16 mouse cellular contexts compared by ENCODE assay signal in the genomic region with DNA sequence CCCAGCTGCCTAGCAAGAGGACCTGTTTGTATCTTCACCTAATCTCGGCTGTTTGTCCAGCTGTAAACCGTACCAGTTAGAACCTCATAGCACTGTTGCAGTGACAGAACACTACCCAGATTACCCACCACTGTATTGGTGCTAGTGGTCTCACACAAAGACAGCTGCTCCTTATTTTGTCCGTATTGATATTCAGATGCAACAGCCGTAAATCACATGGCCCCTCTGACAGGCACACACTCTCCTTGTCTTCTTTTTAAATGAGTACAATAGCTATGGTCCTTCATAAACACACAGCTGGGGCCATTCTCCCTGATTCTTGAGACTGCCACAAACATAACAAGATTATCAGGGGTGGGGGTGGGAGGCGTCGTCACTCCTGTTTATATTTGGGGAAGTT. TPM values are rescaled to one million over a fixed set of nuclear protein-coding genes. Genes with fewer than 3 reads are reported as not detected.
DNase-seq lines count a peak whose midpoint lies in the region; ATAC-seq lines count a peak whose summit lies in the region.
"Had no signal": no experiment of that assay in that cellular context is flagged by ENCODE, and none has a peak within 500 bp of the region (broad histone marks: within the 10 kb centered on the region; RNA-seq: fewer than 3 reads in every experiment).

No protein-coding gene starts in this region.

- H3K36me3 ChIP-seq in embryonic facial prominence, embryonic 10.5 days (replicated peaks), result no peaks in the 10 kb centered on the region
- H3K36me3 ChIP-seq in hindbrain, embryonic 10.5 days, result no peaks in the 10 kb centered on the region
- H3K36me3 ChIP-seq in midbrain, embryonic 12.5 days, result no peaks in the 10 kb centered on the region
- H3K36me3 ChIP-seq in neural tube, embryonic 15.5 days, result no peaks in the 10 kb centered on the region
- H3K36me3 ChIP-seq in limb, embryonic 10.5 days, result no peaks in the 10 kb centered on the region
- H3K36me3 ChIP-seq: heart, embryonic 12.5 days; kidney, embryonic 15.5 days; limb, embryonic 12.5 days had no signal

- H3K9me3 ChIP-seq in embryonic facial prominence, embryonic 10.5 days, result no peaks in the 10 kb centered on the region
- H3K9me3 ChIP-seq in hindbrain, embryonic 10.5 days, result no peaks in the 10 kb centered on the region
- no peaks in the 10 kb centered on the region for H3K9me3 ChIP-seq in midbrain, embryonic 12.5 days
- no peaks in the 10 kb centered on the region for H3K9me3 ChIP-seq in neural tube, embryonic 15.5 days (replicated peaks)
- H3K9me3 ChIP-seq in limb, embryonic 10.5 days (replicated peaks), result no peaks in the 10 kb centered on the region
- H3K9me3 ChIP-seq: heart, embryonic 12.5 days; kidney, embryonic 15.5 days; limb, embryonic 12.5 days had no signal

- peak overlapping the region; percentile 45 for H3K4me2 ChIP-seq in midbrain, embryonic 12.5 days (replicated peaks)
- peak overlapping the region; percentile 51 for H3K4me2 ChIP-seq in neural tube, embryonic 15.5 days

- no peak overlapping the region; the same call in 1 of the 2 replicates for H3K27ac ChIP-seq in embryonic facial prominence, embryonic 10.5 days (replicated peaks)
- H3K27ac ChIP-seq in hindbrain, embryonic 10.5 days, result peak overlapping the region; percentile 74
- peak overlapping the region; percentile 63 for H3K27ac ChIP-seq in midbrain, embryonic 12.5 days (replicated peaks)
- H3K27ac ChIP-seq in neural tube, embryonic 15.5 days (replicated peaks), result no peak overlapping the region
- no peak overlapping the region for H3K27ac ChIP-seq in limb, embryonic 10.5 days
- H3K27ac ChIP-seq: kidney, embryonic 15.5 days; limb, embryonic 12.5 days; macrophage had no signal

- 47% methylated on average over 6 of the region's 6 CpGs for WGBS in embryonic facial prominence, embryonic 10.5 days
- WGBS in hindbrain, embryonic 10.5 days, result 29% methylated on average over 6 of the region's 6 CpGs
- 10% methylated on average over 6 of the region's 6 CpGs for WGBS in midbrain, embryonic 12.5 days
- WGBS in neural tube, embryonic 15.5 days, result 12% methylated on average over 6 of the region's 6 CpGs
- 57% methylated on average over 6 of the region's 6 CpGs for WGBS in limb, embryonic 10.5 days

- DNase-seq in embryonic facial prominence, embryonic 10.5 days (ENCODE audit: low spot score), result no peak
- DNase-seq in hindbrain, embryonic 10.5 days (ENCODE audit: low spot score), result peak; percentile 15
- DNase-seq in spleen, postnatal 36 days (ENCODE audit: low spot score in 2 of 2), result no peak
- DNase-seq in lung, postnatal 25 days (ENCODE audit: low spot score), result no peak
- no peak for DNase-seq in limb, embryonic 10.5 days (ENCODE audit: low spot score)
- no peak for DNase-seq in yolk sac, embryonic 10.5 days (ENCODE audit: low spot score)
- DNase-seq: cerebellum, adult 8-10 months; gastrocnemius, postnatal 10 days; liver, postnatal 0 days; right cerebral cortex, postnatal 14 days had no signal

- ATAC-seq in midbrain, embryonic 12.5 days (ENCODE audit: low FRiP score, low read depth), result peak; percentile 88
- ATAC-seq in neural tube, embryonic 15.5 days (ENCODE audit: low FRiP score), result no peak
- ATAC-seq: liver, postnatal 0 days had no signal

- H3K4me1 ChIP-seq in embryonic facial prominence, embryonic 10.5 days, result peaks cover 16% of the 10 kb centered on the region
- H3K4me1 ChIP-seq in hindbrain, embryonic 10.5 days (replicated peaks), result peaks cover 25% of the 10 kb centered on the region
- peaks cover 18% of the 10 kb centered on the region for H3K4me1 ChIP-seq in midbrain, embryonic 12.5 days
- H3K4me1 ChIP-seq in neural tube, embryonic 15.5 days, result peaks cover 13% of the 10 kb centered on the region
- peaks cover 17% of the 10 kb centered on the region for H3K4me1 ChIP-seq in limb, embryonic 10.5 days

- H3K27me3 ChIP-seq in embryonic facial prominence, embryonic 10.5 days (replicated peaks; ENCODE audit: low read depth, poor library complexity, severe bottlenecking), result no peaks in the 10 kb centered on the region
- H3K27me3 ChIP-seq in hindbrain, embryonic 10.5 days (ENCODE audit: insufficient read depth, poor library complexity, severe bottlenecking), result no peaks in the 10 kb centered on the region
- peaks cover 7% of the 10 kb centered on the region; the same call in 1 of the 2 replicates for H3K27me3 ChIP-seq in midbrain, embryonic 12.5 days
- H3K27me3 ChIP-seq in neural tube, embryonic 15.5 days (replicated peaks), result no peaks in the 10 kb centered on the region
- no peaks in the 10 kb centered on the region for H3K27me3 ChIP-seq in limb, embryonic 10.5 days (ENCODE audit: low read depth, poor library complexity, severe bottlenecking)
- H3K27me3 ChIP-seq: heart, embryonic 12.5 days; kidney, embryonic 15.5 days; limb, embryonic 12.5 days had no signal

- 0 out of 2 replicates have a peak overlapping the region, but pooled peaks have one; percentile 4 for H3K9ac ChIP-seq in midbrain, embryonic 12.5 days (replicated peaks)
- H3K9ac ChIP-seq in neural tube, embryonic 15.5 days (replicated peaks), result no peak overlapping the region
- H3K9ac ChIP-seq: kidney, embryonic 15.5 days; liver, postnatal 0 days had no signal

- H3K4me3 ChIP-seq in embryonic facial prominence, embryonic 10.5 days, result peak overlapping the region; percentile 14; the same call in 1 of the 2 replicates
- peak overlapping the region; percentile 41 for H3K4me3 ChIP-seq in hindbrain, embryonic 10.5 days
- H3K4me3 ChIP-seq in midbrain, embryonic 12.5 days, result peak overlapping the region; percentile 30
- H3K4me3 ChIP-seq in neural tube, embryonic 15.5 days (replicated peaks), result peak overlapping the region; percentile 17; the same call in 1 of the 2 replicates
- no peak overlapping the region for H3K4me3 ChIP-seq in limb, embryonic 10.5 days
- H3K4me3 ChIP-seq: heart, embryonic 12.5 days; kidney, embryonic 15.5 days; limb, embryonic 12.5 days had no signal

RNA-seq across cellular contexts. Expression of gene Crb1, which starts 1.0 kb away (rescaled TPM):
- 0.25 and 0.38 TPM in 2 replicates for polyA plus RNA-seq in embryonic facial prominence, embryonic 10.5 days (2016; fragmentation: Nextera tagmentation; extraction: Ambion mirVana)
- polyA plus RNA-seq in hindbrain, embryonic 10.5 days (2016; fragmentation: Nextera tagmentation; extraction: Ambion mirVana), result 1.3 and 1.7 TPM in 2 replicates
- polyA plus RNA-seq in midbrain, embryonic 12.5 days (2016; fragmentation: Nextera tagmentation; extraction: Ambion mirVana), result 3.5 and 4.0 TPM in 2 replicates
- 0.66 and 0.95 TPM in 2 replicates for polyA plus RNA-seq in neural tube, embryonic 15.5 days (2015; fragmentation: Nextera tagmentation; extraction: Ambion mirVana)
- polyA plus RNA-seq in limb, embryonic 10.5 days (2016; fragmentation: Nextera tagmentation; extraction: Ambion mirVana), result 0.44 and 0.46 TPM in 2 replicates
- polyA plus RNA-seq: liver, postnatal 0 days; macrophage had no signal

RNA-seq across cellular contexts. Expression of gene Zbtb41, which starts 46.2 kb away (rescaled TPM):
- 10.8 and 11.1 TPM in 2 replicates for polyA plus RNA-seq in embryonic facial prominence, embryonic 10.5 days (2016; fragmentation: Nextera tagmentation; extraction: Ambion mirVana)
- 9.0 and 11.2 TPM in 2 replicates for polyA plus RNA-seq in hindbrain, embryonic 10.5 days (2016; fragmentation: Nextera tagmentation; extraction: Ambion mirVana)
- 22.9 and 29.3 TPM in 2 replicates for polyA plus RNA-seq in midbrain, embryonic 12.5 days (2016; fragmentation: Nextera tagmentation; extraction: Ambion mirVana)
- polyA plus RNA-seq in neural tube, embryonic 15.5 days (2015; fragmentation: Nextera tagmentation; extraction: Ambion mirVana), result 10.5 and 10.9 TPM in 2 replicates
- 8.4 and 11.1 TPM in 2 replicates for polyA plus RNA-seq in limb, embryonic 10.5 days (2016; fragmentation: Nextera tagmentation; extraction: Ambion mirVana)

Comparison
In these comparisons a context has a peak if more than half of its experiments do, and no peak if none do; other contexts are left out.
1. H3K27ac ChIP-seq: peak in hindbrain, embryonic 10.5 days (single experiment) and midbrain, embryonic 12.5 days (single experiment); none in embryonic facial prominence, embryonic 10.5 days (single experiment), neural tube, embryonic 15.5 days (single experiment) and limb, embryonic 10.5 days (single experiment).